Mouse (Mus musculus) heart, embryonic 16.5 days (tissue): ENCODE data around the gene Cacna1e. TPM values are rescaled to one million over a fixed set of nuclear protein-coding genes. Genes with fewer than 3 reads are reported as not detected.

Source experiments
- ATAC-seq: fragments of 200-750 bp; cut with Nextera tagmentation; replicated peaks from 2 replicates; pipeline ENCODE4 v1.8.0; 2017; ENCODE audit warnings: moderate number of reproducible peaks; ENCODE audit not compliant: insufficient read depth, low FRiP score; ENCODE audit errors: extremely low read depth
- H3K27ac ChIP-seq: fragments of 300-500 bp; sonication (generic); 2 replicates; pipeline ENCODE4 v1.5.1; 2014; ENCODE audit warnings: mild to moderate bottlenecking, low read length, control low read depth, moderate library complexity
- H3K27me3 ChIP-seq: fragments of 300-500 bp; sonication (generic); 2 replicates; pipeline ENCODE4 v1.6.1; 2014; ENCODE audit warnings: low read length, mixed read lengths; ENCODE audit not compliant: control insufficient read depth, insufficient read depth
- H3K36me3 ChIP-seq: fragments of 300-500 bp; sonication (generic); 2 replicates; pipeline ENCODE4 v1.6.1; 2014; ENCODE audit not compliant: control insufficient read depth, insufficient read depth
- H3K4me1 ChIP-seq: fragments of 300-500 bp; sonication (generic); 2 replicates; pipeline ENCODE4 v1.6.1; 2014; ENCODE audit warnings: low read length, mixed read lengths; ENCODE audit not compliant: control insufficient read depth, insufficient read depth
- H3K4me2 ChIP-seq: fragments of 300-500 bp; sonication (generic); 2 replicates; pipeline ENCODE4 v1.6.1; 2014; ENCODE audit warnings: low read depth, mild to moderate bottlenecking, control low read depth, low read length
- H3K4me3 ChIP-seq: fragments of 300-500 bp; sonication (generic); 2 replicates; pipeline ENCODE4 v1.5.1; 2014; ENCODE audit warnings: mild to moderate bottlenecking, control low read depth, low read length
- H3K9ac ChIP-seq: fragments of 300-500 bp; sonication (generic); 2 replicates; pipeline ENCODE4 v1.6.1; 2014; ENCODE audit warnings: low read length, control low read depth
- H3K9me3 ChIP-seq: fragments of 300-500 bp; sonication (generic); replicated peaks from 2 replicates; pipeline ENCODE4 v1.6.1; 2016; ENCODE audit warnings: low read length; ENCODE audit not compliant: control insufficient read depth
- WGBS: fragments of 180-500 bp; shearing (Covaris S2); extraction: QIAGEN DNeasy Blood & Tissue Kit; methylation state at CpG from one replicate; pipeline ENCODE4 v1.1.7; 2014; 5-methylcytosine and 5-hydroxymethylcytosine counted together
- polyA plus RNA-seq: library from polyadenylated mRNA; unstranded; fragments of >200 nt; fragmentation: Nextera tagmentation; extraction: Ambion mirVana; gene quantifications from 2 replicates; pipeline ENCODE4 v1.2.1, GENCODE M21; 2015

Gene Cacna1e
- polyA plus RNA-seq, 1 experiment from 2014 or later: 0.13 TPM

GRCm38 (mm10) chr1:154798771-154799170, 85.5 kb downstream of the Cacna1e start:
- H3K4me2 ChIP-seq: no peak overlapping the region
- no peaks in the 10 kb centered on the region for H3K36me3 ChIP-seq
- H3K4me1 ChIP-seq: peaks cover 4% of the 10 kb centered on the region; the same call in 1 of the 2 replicates
- no peak overlapping the region for H3K9ac ChIP-seq
- no peak for ATAC-seq
- no peak overlapping the region for H3K4me3 ChIP-seq
- no peaks in the 10 kb centered on the region for H3K9me3 ChIP-seq
- no peak overlapping the region for H3K27ac ChIP-seq
- H3K27me3 ChIP-seq: no peaks in the 10 kb centered on the region
- WGBS: 68% methylated on average over 2 of the region's 2 CpGs

- H3K4me3 ChIP-seq: no peak overlapping the region
- no peaks in the 10 kb centered on the region for H3K27me3 ChIP-seq
- no peak overlapping the region for H3K9ac ChIP-seq
- no peak overlapping the region for H3K27ac ChIP-seq
- no peaks in the 10 kb centered on the region for H3K9me3 ChIP-seq
- 41% methylated on average over 2 of the region's 2 CpGs for WGBS
- H3K4me2 ChIP-seq: no peak overlapping the region
- no peak for ATAC-seq
- no peaks in the 10 kb centered on the region for H3K36me3 ChIP-seq
- H3K4me1 ChIP-seq: no peaks in the 10 kb centered on the region
These were observed 87.6 kb downstream of the Cacna1e start for GRCm38 (mm10) chr1:154796685-154797084.

GRCm38 (mm10) chr1:154794518-154794951, 89.8 kb downstream of the Cacna1e start:
- H3K9ac ChIP-seq: no peak overlapping the region
- no peaks in the 10 kb centered on the region for H3K27me3 ChIP-seq
- H3K9me3 ChIP-seq: no peaks in the 10 kb centered on the region
- ATAC-seq: no peak
- 65% methylated on average over 8 of the region's 8 CpGs for WGBS
- H3K36me3 ChIP-seq: no peaks in the 10 kb centered on the region
- no peak overlapping the region for H3K27ac ChIP-seq
- H3K4me1 ChIP-seq: no peaks in the 10 kb centered on the region
- H3K4me2 ChIP-seq: no peak overlapping the region
- no peak overlapping the region for H3K4me3 ChIP-seq

GRCm38 (mm10) chr1:154791544-154792174, 92.6 kb downstream of the Cacna1e start:
- WGBS: 45% methylated on average over 13 of the region's 13 CpGs
- Histone ChIP-seq H3K4me3 (no peak overlapping the region), H3K9ac (no peak overlapping the region), H3K27ac (no peak overlapping the region; the same call in 1 of the 2 replicates), H3K4me2 (no peak overlapping the region), H3K36me3 (no peaks in the 10 kb centered on the region), H3K27me3 (no peaks in the 10 kb centered on the region), H3K9me3 (no peaks in the 10 kb centered on the region), H3K4me1 (peaks cover 6% of the 10 kb centered on the region; the same call in 1 of the 2 replicates)
- ATAC-seq: no peak

GRCm38 (mm10) chr1:154788491-154788890, 95.8 kb downstream of the Cacna1e start:
- Histone ChIP-seq H3K4me3 (no peak overlapping the region), H3K4me2 (no peak overlapping the region), H3K27me3 (peaks cover 7% of the 10 kb centered on the region), H3K9me3 (no peaks in the 10 kb centered on the region), H3K36me3 (no peaks in the 10 kb centered on the region), H3K9ac (no peak overlapping the region), H3K27ac (no peak overlapping the region), H3K4me1 (peaks cover 8% of the 10 kb centered on the region; the same call in 1 of the 2 replicates)
- WGBS: 67% methylated on average over 4 of the region's 4 CpGs
- ATAC-seq: no peak

- no peak for ATAC-seq
- Histone ChIP-seq H3K27me3 (peaks cover 7% of the 10 kb centered on the region), H3K4me1 (peaks cover 8% of the 10 kb centered on the region; the same call in 1 of the 2 replicates), H3K4me3 (no peak overlapping the region), H3K27ac (no peak overlapping the region), H3K9ac (no peak overlapping the region), H3K4me2 (no peak overlapping the region), H3K9me3 (no peaks in the 10 kb centered on the region), H3K36me3 (no peaks in the 10 kb centered on the region)
- WGBS: 11% methylated on average over 5 of the region's 5 CpGs
These were observed 96.2 kb downstream of the Cacna1e start for GRCm38 (mm10) chr1:154788069-154788468.

- Histone ChIP-seq H3K9ac (no peak overlapping the region), H3K36me3 (no peaks in the 10 kb centered on the region), H3K4me3 (no peak overlapping the region), H3K4me2 (no peak overlapping the region), H3K27me3 (peaks cover 10% of the 10 kb centered on the region), H3K9me3 (no peaks in the 10 kb centered on the region), H3K27ac (no peak overlapping the region), H3K4me1 (peaks cover 8% of the 10 kb centered on the region; the same call in 1 of the 2 replicates)
- 29% methylated on average over 5 of the region's 5 CpGs for WGBS
- no peak for ATAC-seq
These were observed 96.9 kb downstream of the Cacna1e start for GRCm38 (mm10) chr1:154787418-154787817.

GRCm38 (mm10) chr1:154786243-154786669, 98.0 kb downstream of the Cacna1e start:
- H3K27me3 ChIP-seq: peaks cover 10% of the 10 kb centered on the region
- peak overlapping the region; percentile 52 for H3K4me2 ChIP-seq
- H3K9me3 ChIP-seq: no peaks in the 10 kb centered on the region
- WGBS: 4% methylated on average over 4 of the region's 4 CpGs
- no peak; the same call in 1 of the 2 replicates for ATAC-seq
- no peak overlapping the region for H3K27ac ChIP-seq
- peaks cover 8% of the 10 kb centered on the region; the same call in 1 of the 2 replicates for H3K4me1 ChIP-seq
- H3K9ac ChIP-seq: no peak overlapping the region
- H3K36me3 ChIP-seq: no peaks in the 10 kb centered on the region
- H3K4me3 ChIP-seq: peak overlapping the region; percentile 30; the same call in 1 of the 2 replicates

GRCm38 (mm10) chr1:154784862-154785261, 99.4 kb downstream of the Cacna1e start:
- H3K4me2 ChIP-seq: peak overlapping the region; percentile 14; the same call in 1 of the 2 replicates
- peaks cover 8% of the 10 kb centered on the region; the same call in 1 of the 2 replicates for H3K4me1 ChIP-seq
- H3K27me3 ChIP-seq: peaks cover 10% of the 10 kb centered on the region
- no peaks in the 10 kb centered on the region for H3K9me3 ChIP-seq
- no peak overlapping the region for H3K9ac ChIP-seq
- no peak overlapping the region for H3K27ac ChIP-seq
- no peak overlapping the region for H3K4me3 ChIP-seq
- no peaks in the 10 kb centered on the region for H3K36me3 ChIP-seq
- WGBS: 23% methylated on average over 12 of the region's 12 CpGs
- ATAC-seq: no peak
